Mouse (Mus musculus) liver, embryonic 16.5 days (tissue): ENCODE results near the gene Dpp8. TPM values are rescaled to one million over a fixed set of nuclear protein-coding genes. Genes with fewer than 3 reads are reported as not detected.
"Not testable (repeated sequence)": the region's sequence is repeated elsewhere in the genome, so short reads cannot be mapped to it uniquely, and the experiment has no call there.

ENCODE experiments used
- ATAC-seq: fragments of 200-750 bp; cut with Nextera tagmentation; 2 replicates; pipeline ENCODE4 v1.8.0; 2017; ENCODE audit warnings: low read depth, mild to moderate bottlenecking, moderate number of reproducible peaks, moderate library complexity
- H3K27ac ChIP-seq: fragments of 300-500 bp; sonication (generic); 2 replicates; pipeline ENCODE4 v1.5.1; 2014; ENCODE audit warnings: mild to moderate bottlenecking, low read length
- H3K27me3 ChIP-seq: fragments of 300-500 bp; sonication (generic); 2 replicates; pipeline ENCODE4 v1.6.1; 2014; ENCODE audit warnings: low read depth, low read length, mixed read lengths; ENCODE audit not compliant: control insufficient read depth, insufficient read depth
- H3K36me3 ChIP-seq: fragments of 300-500 bp; sonication (generic); 2 replicates; pipeline ENCODE4 v1.6.1; 2014; ENCODE audit warnings: mild to moderate bottlenecking; ENCODE audit not compliant: control insufficient read depth, insufficient read depth
- H3K4me1 ChIP-seq: fragments of 300-500 bp; sonication (generic); 2 replicates; pipeline ENCODE4 v1.6.1; 2014; ENCODE audit warnings: low read depth, low read length, mixed read lengths; ENCODE audit not compliant: control insufficient read depth
- H3K4me2 ChIP-seq: fragments of 300-500 bp; sonication (generic); 2 replicates; pipeline ENCODE4 v1.6.1; 2014; ENCODE audit warnings: low read depth, low read length, mixed read lengths
- H3K4me3 ChIP-seq: fragments of 300-500 bp; sonication (generic); 2 replicates; pipeline ENCODE4 v1.5.1; 2014; ENCODE audit warnings: low read depth, mild to moderate bottlenecking, low read length
- H3K9ac ChIP-seq: fragments of 300-500 bp; sonication (generic); 2 replicates; pipeline ENCODE4 v1.6.1; 2014; ENCODE audit warnings: low read depth, low read length
- H3K9me3 ChIP-seq: fragments of 300-500 bp; sonication (generic); replicated peaks from 2 replicates; pipeline ENCODE4 v1.6.1; 2016; ENCODE audit warnings: low read length; ENCODE audit not compliant: control insufficient read depth
- WGBS: fragments of 180-500 bp; shearing (Covaris S2); extraction: QIAGEN DNeasy Blood & Tissue Kit; methylation state at CpG from one replicate; pipeline ENCODE4 v1.1.7; 2014; ENCODE audit not compliant: insufficient replicate concordance; 5-methylcytosine and 5-hydroxymethylcytosine counted together
- polyA plus RNA-seq: library from polyadenylated mRNA; unstranded; fragments of >200 nt; fragmentation: Nextera tagmentation; extraction: Ambion mirVana; gene quantifications from 2 replicates; pipeline ENCODE4 v1.2.1, GENCODE M21; 2015

Dpp8 gene
- polyA plus RNA-seq, 1 experiment from 2014 or later, result 20.1 TPM

- H3K9me3 ChIP-seq, result no peaks in the 10 kb centered on the region
Observed at GRCm38 (mm10) chr9:65073555-65073954, 41.3 kb downstream of the Dpp8 start.

GRCm38 (mm10) chr9:65074251-65074650, 42.0 kb downstream of the Dpp8 start:
- Histone ChIP-seq H3K4me3 (no peak overlapping the region), H3K9ac (no peak overlapping the region), H3K4me2 (no peak overlapping the region), H3K36me3 (peaks cover 15% of the 10 kb centered on the region), H3K4me1 (peaks cover 17% of the 10 kb centered on the region), H3K27ac (no peak overlapping the region), H3K9me3 (no peaks in the 10 kb centered on the region), H3K27me3 (no peaks in the 10 kb centered on the region)
- ATAC-seq, result no peak
- WGBS, result 66% methylated on average over 15 of the region's 15 CpGs

More at GRCm38 (mm10) chr9:65073555-65073954, 41.3 kb downstream of the Dpp8 start:
- no peak for ATAC-seq
- Histone ChIP-seq H3K9ac (no peak overlapping the region), H3K4me2 (no peak overlapping the region), H3K4me3 (no peak overlapping the region), H3K36me3 (peaks cover 17% of the 10 kb centered on the region), H3K27me3 (no peaks in the 10 kb centered on the region), H3K4me1 (peaks cover 20% of the 10 kb centered on the region), H3K27ac (no peak overlapping the region)
- 78% methylated on average over 9 of the region's 9 CpGs for WGBS

- H3K4me2 ChIP-seq, result no peak overlapping the region
- no peaks in the 10 kb centered on the region for H3K9me3 ChIP-seq
- no peak overlapping the region for H3K9ac ChIP-seq
- peaks cover 14% of the 10 kb centered on the region for H3K4me1 ChIP-seq
- H3K36me3 ChIP-seq, result peaks cover 15% of the 10 kb centered on the region
- no peak for ATAC-seq
- WGBS, result 42% methylated on average over 6 of the region's 6 CpGs
- no peak overlapping the region for H3K27ac ChIP-seq
- H3K4me3 ChIP-seq, result no peak overlapping the region
- no peaks in the 10 kb centered on the region for H3K27me3 ChIP-seq
Observed at GRCm38 (mm10) chr9:65074855-65075493, 42.8 kb downstream of the Dpp8 start.

GRCm38 (mm10) chr9:65077536-65077935, 45.3 kb downstream of the Dpp8 start:
- no peak overlapping the region for H3K4me3 ChIP-seq
- no peak overlapping the region for H3K4me2 ChIP-seq
- H3K4me1 ChIP-seq, result no peaks in the 10 kb centered on the region
- H3K9ac ChIP-seq, result no peak overlapping the region
- no peak for ATAC-seq
- H3K27ac ChIP-seq, result no peak overlapping the region
- H3K9me3 ChIP-seq, result no peaks in the 10 kb centered on the region
- WGBS, result 80% methylated on average over 5 of the region's 5 CpGs
- no peaks in the 10 kb centered on the region for H3K27me3 ChIP-seq
- peaks cover 24% of the 10 kb centered on the region for H3K36me3 ChIP-seq

- not testable (repeated sequence) for H3K4me2 ChIP-seq, H3K27me3 ChIP-seq, H3K9ac ChIP-seq, H3K4me1 ChIP-seq, H3K9me3 ChIP-seq, H3K4me3 ChIP-seq, ATAC-seq, H3K27ac ChIP-seq
- peaks cover 23% of the 10 kb centered on the region for H3K36me3 ChIP-seq
- WGBS, result 77% methylated on average over 2 of the region's 2 CpGs
Observed at GRCm38 (mm10) chr9:65080141-65080540, 47.9 kb downstream of the Dpp8 start.

GRCm38 (mm10) chr9:65083075-65083765, 51.0 kb downstream of the Dpp8 start:
- Histone ChIP-seq H3K9ac (no peak overlapping the region), H3K27me3 (no peaks in the 10 kb centered on the region), H3K4me2 (no peak overlapping the region), H3K4me3 (no peak overlapping the region), H3K4me1 (peaks cover 8% of the 10 kb centered on the region), H3K9me3 (no peaks in the 10 kb centered on the region), H3K27ac (no peak overlapping the region), H3K36me3 (peaks cover 19% of the 10 kb centered on the region)
- no peak for ATAC-seq
- WGBS, result 84% methylated on average over 18 of the region's 18 CpGs

GRCm38 (mm10) chr9:65084198-65084807, 52.1 kb downstream of the Dpp8 start:
- peaks cover 15% of the 10 kb centered on the region; the same call in 1 of the 2 replicates for H3K36me3 ChIP-seq
- H3K4me1 ChIP-seq, result peaks cover 8% of the 10 kb centered on the region
- 66% methylated on average over 7 of the region's 7 CpGs for WGBS
- peak; percentile 90 for ATAC-seq
- H3K4me3 ChIP-seq, result no peak overlapping the region
- H3K9me3 ChIP-seq, result no peaks in the 10 kb centered on the region
- H3K27ac ChIP-seq, result no peak overlapping the region
- H3K9ac ChIP-seq, result no peak overlapping the region
- H3K4me2 ChIP-seq, result no peak overlapping the region
- H3K27me3 ChIP-seq, result no peaks in the 10 kb centered on the region

- H3K27me3 ChIP-seq, result no peaks in the 10 kb centered on the region
- no peak overlapping the region for H3K9ac ChIP-seq
- no peak overlapping the region for H3K4me3 ChIP-seq
- ATAC-seq, result no peak
- H3K36me3 ChIP-seq, result peaks cover 15% of the 10 kb centered on the region; the same call in 1 of the 2 replicates
- H3K9me3 ChIP-seq, result no peaks in the 10 kb centered on the region
- no peak overlapping the region for H3K4me2 ChIP-seq
- 16% methylated on average over 1 of the region's 1 CpGs for WGBS
- no peak overlapping the region for H3K27ac ChIP-seq
- peaks cover 8% of the 10 kb centered on the region for H3K4me1 ChIP-seq
Observed at GRCm38 (mm10) chr9:65085270-65085669, 53.1 kb downstream of the Dpp8 start.

GRCm38 (mm10) chr9:65086801-65087200, 54.6 kb downstream of the Dpp8 start:
- Histone ChIP-seq H3K9me3 (no peaks in the 10 kb centered on the region), H3K27me3 (no peaks in the 10 kb centered on the region), H3K36me3 (peaks cover 9% of the 10 kb centered on the region; the same call in 1 of the 2 replicates), H3K4me3 (no peak overlapping the region), H3K4me1 (peaks cover 8% of the 10 kb centered on the region), H3K27ac (no peak overlapping the region), H3K9ac (no peak overlapping the region), H3K4me2 (no peak overlapping the region)
- WGBS, result 31% methylated on average over 1 of the region's 1 CpGs
- ATAC-seq, result no peak
